Mouse (Mus musculus): Measurements from ENCODE around the gene Kcnip3. TPM values are rescaled to one million over a fixed set of nuclear protein-coding genes. Genes with fewer than 3 reads are reported as not detected.

The Kcnip3 gene
- polyA plus RNA-seq (2016; fragmentation: Nextera tagmentation; extraction: Ambion mirVana), result 3.8 and 4.6 TPM in 2 replicates

- peak; percentile 90 for ATAC-seq (ENCODE audit: low FRiP score)
- Histone ChIP-seq H3K36me3 (replicated peaks) (no peaks in the 10 kb centered on the region), H3K9me3 (no peaks in the 10 kb centered on the region), H3K4me3 (replicated peaks) (peak within 1 kb of the TSS; percentile 42), H3K27me3 (0 out of 2 replicates have a peak, but pooled peaks cover 10% of the 10 kb centered on the region), H3K27ac (peak within 1 kb of the TSS; percentile 88), H3K9ac (peak within 1 kb of the TSS; percentile 54), H3K4me2 (peak within 1 kb of the TSS; percentile 74), H3K4me1 (peaks cover 49% of the 10 kb centered on the region)
- WGBS, result 1% methylated on average over 10 of the region's 10 CpGs
Measured at GRCm38 (mm10) chr2:127522006-127522441, at the start of gene Kcnip3. Kcnip3 (minus strand) TSS chr2:127522094.

GRCm38 (mm10) chr2:127559070-127559966 is 37.4 kb upstream of the Kcnip3 start:
- Histone ChIP-seq H3K4me3 (replicated peaks) (peak overlapping the region; percentile 30), H3K36me3 (replicated peaks) (no peaks in the 10 kb centered on the region), H3K4me1 (peaks cover 8% of the 10 kb centered on the region; the same call in 1 of the 2 replicates), H3K27ac (peak overlapping the region; percentile 19; the same call in 1 of the 2 replicates), H3K27me3 (peaks cover 29% of the 10 kb centered on the region), H3K9ac (peak overlapping the region; percentile 45; the same call in 1 of the 2 replicates), H3K4me2 (peak overlapping the region; percentile 48), H3K9me3 (no peaks in the 10 kb centered on the region)
- ATAC-seq (ENCODE audit: low FRiP score), result peak; percentile 100
- 17% methylated on average over 18 of the region's 18 CpGs for WGBS

DNA sequence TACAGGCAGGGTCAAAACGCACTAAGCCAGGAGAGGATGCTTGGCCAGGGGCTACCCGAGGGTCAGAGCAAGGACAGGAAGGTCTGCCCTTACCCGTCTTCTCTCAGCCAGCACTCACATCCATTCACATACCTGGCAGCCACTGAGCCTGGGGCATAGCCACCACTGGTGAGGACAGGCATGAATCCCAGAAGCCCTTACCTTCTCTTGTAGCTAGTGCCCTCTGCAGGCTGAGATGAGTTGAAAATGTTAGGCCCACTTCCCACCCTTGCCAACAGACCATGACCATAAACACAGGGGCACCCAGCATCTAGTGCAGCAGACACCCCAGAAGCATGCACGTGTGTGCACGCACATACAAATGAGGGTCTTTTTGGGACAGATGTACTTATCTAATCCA is 29.2 kb upstream of the Kcnip3 start:
- no peaks in the 10 kb centered on the region for H3K9me3 ChIP-seq
- no peak overlapping the region for H3K27ac ChIP-seq
- WGBS, result 50% methylated on average over 5 of the region's 5 CpGs
- no peak for ATAC-seq (ENCODE audit: low FRiP score)
- H3K9ac ChIP-seq, result no peak overlapping the region
- no peaks in the 10 kb centered on the region for H3K4me1 ChIP-seq
- no peak overlapping the region for H3K4me3 ChIP-seq (replicated peaks)
- H3K27me3 ChIP-seq, result peaks cover 3% of the 10 kb centered on the region; the same call in 1 of the 2 replicates
- no peak overlapping the region for H3K4me2 ChIP-seq
- H3K36me3 ChIP-seq (replicated peaks), result no peaks in the 10 kb centered on the region

- ATAC-seq (ENCODE audit: low FRiP score), result no peak
- 75% methylated on average over 1 of the region's 1 CpGs for WGBS
- no peaks in the 10 kb centered on the region for H3K4me1 ChIP-seq
- no peaks in the 10 kb centered on the region for H3K9me3 ChIP-seq
- no peak overlapping the region for H3K27ac ChIP-seq
- no peaks in the 10 kb centered on the region for H3K36me3 ChIP-seq (replicated peaks)
- H3K9ac ChIP-seq, result no peak overlapping the region
- H3K27me3 ChIP-seq, result peaks cover 3% of the 10 kb centered on the region; the same call in 1 of the 2 replicates
- H3K4me2 ChIP-seq, result no peak overlapping the region
- H3K4me3 ChIP-seq (replicated peaks), result no peak overlapping the region
Measured at GRCm38 (mm10) chr2:127550446-127550845, 28.6 kb upstream of the Kcnip3 start.

GRCm38 (mm10) chr2:127549711-127550110 is 27.8 kb upstream of the Kcnip3 start:
- no peaks in the 10 kb centered on the region for H3K36me3 ChIP-seq (replicated peaks)
- no peak overlapping the region for H3K9ac ChIP-seq
- H3K27me3 ChIP-seq, result peaks cover 4% of the 10 kb centered on the region; the same call in 1 of the 2 replicates
- H3K4me3 ChIP-seq (replicated peaks), result no peak overlapping the region
- no peak for ATAC-seq (ENCODE audit: low FRiP score)
- H3K9me3 ChIP-seq, result no peaks in the 10 kb centered on the region
- no peak overlapping the region for H3K4me2 ChIP-seq
- H3K27ac ChIP-seq, result no peak overlapping the region
- H3K4me1 ChIP-seq, result no peaks in the 10 kb centered on the region

DNA sequence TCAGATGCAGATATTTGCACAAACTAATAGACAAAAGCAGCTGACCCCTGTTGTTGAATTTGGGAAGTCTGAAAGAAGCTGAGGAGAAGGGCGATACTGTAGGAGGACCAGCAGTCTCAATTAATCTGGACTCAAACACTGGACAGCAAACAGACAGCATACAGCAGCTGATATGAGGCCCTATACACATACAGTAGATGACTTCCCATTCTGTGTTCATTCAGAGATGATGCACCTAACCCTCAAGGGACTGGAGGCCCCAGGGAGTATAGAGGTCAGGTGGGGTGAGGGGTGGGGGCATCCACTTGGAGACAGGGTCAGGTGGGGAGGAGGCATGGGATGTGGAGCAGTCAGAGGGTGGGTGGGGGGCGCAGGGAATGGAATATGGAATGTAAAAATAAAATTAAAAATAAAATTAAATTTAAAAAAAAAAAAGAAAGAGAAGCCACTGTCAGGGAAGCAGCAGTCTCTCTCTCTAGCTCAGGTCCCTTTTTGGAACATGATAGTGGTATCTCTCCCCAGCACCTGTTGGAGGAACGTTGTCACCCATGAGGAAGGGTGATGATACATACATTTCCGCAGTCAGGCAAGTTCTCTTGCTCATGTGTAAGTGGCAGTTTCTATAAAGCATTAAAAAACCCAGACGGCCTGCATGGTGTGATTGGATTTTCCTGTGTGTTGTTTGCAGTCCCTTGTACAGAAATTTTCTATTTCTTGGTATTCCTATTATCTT is 26.6 kb upstream of the Kcnip3 start:
- no peak overlapping the region for H3K4me3 ChIP-seq (replicated peaks)
- H3K9me3 ChIP-seq, result no peaks in the 10 kb centered on the region
- no peaks in the 10 kb centered on the region for H3K36me3 ChIP-seq (replicated peaks)
- 78% methylated on average over 5 of the region's 5 CpGs for WGBS
- no peak overlapping the region for H3K4me2 ChIP-seq
- H3K4me1 ChIP-seq, result no peaks in the 10 kb centered on the region
- no peak overlapping the region for H3K9ac ChIP-seq
- no peak overlapping the region for H3K27ac ChIP-seq
- no peak for ATAC-seq (ENCODE audit: low FRiP score)
- H3K27me3 ChIP-seq, result peaks cover 11% of the 10 kb centered on the region

GRCm38 (mm10) chr2:127541697-127542096 is 19.8 kb upstream of the Kcnip3 start:
- H3K27me3 ChIP-seq, result peaks cover 72% of the 10 kb centered on the region

GRCm38 (mm10) chr2:127541185-127541584 is 19.3 kb upstream of the Kcnip3 start, which contains the start of gene Prom2:
Prom2 (minus strand) TSS chr2:127541467.
- Histone ChIP-seq H3K4me1 (peaks cover 4% of the 10 kb centered on the region), H3K36me3 (replicated peaks) (no peaks in the 10 kb centered on the region), H3K27me3 (peaks cover 75% of the 10 kb centered on the region), H3K9me3 (no peaks in the 10 kb centered on the region), H3K27ac (no peak within 1 kb of the TSS), H3K4me2 (peak within 1 kb of the TSS; percentile 26), H3K9ac (no peak within 1 kb of the TSS), H3K4me3 (replicated peaks) (no peak within 1 kb of the TSS)
- 3% methylated on average over 29 of the region's 29 CpGs for WGBS
- no peak for ATAC-seq (ENCODE audit: low FRiP score)

More at GRCm38 (mm10) chr2:127541697-127542096, 19.8 kb upstream of the Kcnip3 start:
- 93% methylated on average over 2 of the region's 2 CpGs for WGBS
- peaks cover 4% of the 10 kb centered on the region for H3K4me1 ChIP-seq
- no peaks in the 10 kb centered on the region for H3K9me3 ChIP-seq
- no peak overlapping the region for H3K4me3 ChIP-seq (replicated peaks)
- no peak overlapping the region for H3K27ac ChIP-seq
- no peaks in the 10 kb centered on the region for H3K36me3 ChIP-seq (replicated peaks)
- H3K9ac ChIP-seq, result no peak overlapping the region
- ATAC-seq (ENCODE audit: low FRiP score), result no peak
- no peak overlapping the region for H3K4me2 ChIP-seq

- Histone ChIP-seq H3K27me3 (peaks cover 70% of the 10 kb centered on the region), H3K9ac (no peak overlapping the region), H3K4me1 (peaks cover 4% of the 10 kb centered on the region), H3K9me3 (no peaks in the 10 kb centered on the region), H3K27ac (no peak overlapping the region), H3K4me2 (no peak overlapping the region), H3K4me3 (replicated peaks) (no peak overlapping the region), H3K36me3 (replicated peaks) (no peaks in the 10 kb centered on the region)
- ATAC-seq (ENCODE audit: low FRiP score), result no peak
- WGBS, result 28% methylated on average over 4 of the region's 4 CpGs
Measured at GRCm38 (mm10) chr2:127539494-127539893, 17.6 kb upstream of the Kcnip3 start.

DNA sequence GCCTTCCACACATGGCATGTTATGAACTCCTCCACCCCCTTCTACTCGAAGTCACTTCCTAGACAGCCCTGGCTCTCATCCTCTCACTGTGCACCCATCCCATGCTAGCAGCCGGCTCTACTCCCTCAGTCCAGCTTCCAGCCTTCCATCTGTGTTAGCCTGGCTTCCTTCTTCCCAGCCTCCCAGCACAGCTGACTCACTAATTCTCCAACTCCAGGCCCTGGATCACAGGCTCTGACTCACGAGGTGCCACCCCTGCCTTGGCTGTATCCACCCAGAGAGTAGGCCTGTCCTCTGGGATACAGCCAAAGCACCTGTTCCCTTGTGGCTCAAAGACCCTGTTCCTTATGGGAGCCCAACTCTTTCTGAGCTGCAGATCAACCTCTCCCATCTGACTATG is 15.7 kb upstream of the Kcnip3 start:
- Histone ChIP-seq H3K9ac (no peak overlapping the region), H3K4me3 (replicated peaks) (no peak overlapping the region), H3K4me2 (no peak overlapping the region), H3K9me3 (no peaks in the 10 kb centered on the region), H3K27ac (no peak overlapping the region), H3K36me3 (replicated peaks) (no peaks in the 10 kb centered on the region), H3K27me3 (peaks cover 57% of the 10 kb centered on the region), H3K4me1 (peaks cover 4% of the 10 kb centered on the region)
- 75% methylated on average over 3 of the region's 3 CpGs for WGBS
- ATAC-seq (ENCODE audit: low FRiP score), result no peak

GRCm38 (mm10) chr2:127535363-127535762 is 13.5 kb upstream of the Kcnip3 start:
- Histone ChIP-seq H3K27me3 (peaks cover 46% of the 10 kb centered on the region), H3K27ac (no peak overlapping the region)
- 83% methylated on average over 9 of the region's 9 CpGs for WGBS

DNA sequence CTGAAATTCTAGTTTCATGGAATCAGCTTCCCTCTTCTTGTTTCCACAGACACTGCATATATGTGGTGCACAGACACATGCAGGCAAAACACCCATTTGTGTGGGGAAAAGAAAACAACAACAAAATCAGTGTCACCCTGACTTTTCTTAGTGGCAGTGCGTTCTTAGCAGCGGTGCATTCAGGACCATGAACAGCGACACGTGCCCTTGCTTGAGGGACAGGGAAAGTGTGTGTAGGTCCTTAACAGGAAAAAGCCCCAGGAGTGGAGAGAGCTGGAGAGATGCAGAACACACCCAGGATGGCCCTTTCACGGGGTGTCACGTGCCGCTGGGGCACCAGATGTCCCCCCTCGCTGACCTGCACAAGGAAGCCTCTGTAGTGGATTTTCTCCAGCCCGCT is 10.5 kb upstream of the Kcnip3 start:
- Histone ChIP-seq H3K27me3 (peaks cover 24% of the 10 kb centered on the region; the same call in 1 of the 2 replicates), H3K27ac (no peak overlapping the region), H3K9ac (no peak overlapping the region), H3K4me3 (replicated peaks) (no peak overlapping the region), H3K4me1 (no peaks in the 10 kb centered on the region), H3K9me3 (no peaks in the 10 kb centered on the region), H3K4me2 (no peak overlapping the region), H3K36me3 (replicated peaks) (no peaks in the 10 kb centered on the region)
- no peak for ATAC-seq (ENCODE audit: low FRiP score)
- 9% methylated on average over 9 of the region's 9 CpGs for WGBS

More at GRCm38 (mm10) chr2:127535363-127535762, 13.5 kb upstream of the Kcnip3 start:
- H3K4me1 ChIP-seq, result no peaks in the 10 kb centered on the region
- ATAC-seq (ENCODE audit: low FRiP score), result no peak
- H3K36me3 ChIP-seq (replicated peaks), result no peaks in the 10 kb centered on the region
- H3K4me3 ChIP-seq (replicated peaks), result no peak overlapping the region
- no peak overlapping the region for H3K4me2 ChIP-seq
- H3K9ac ChIP-seq, result no peak overlapping the region
- H3K9me3 ChIP-seq, result no peaks in the 10 kb centered on the region
